Mouse (Mus musculus): ENCODE measurements around the gene Zzz3. TPM values are rescaled to one million over a fixed set of nuclear protein-coding genes. Genes with fewer than 3 reads are reported as not detected.
A peak's percentile ranks its signal among the peaks of the same experiment; 100 is the strongest.

Gene Zzz3
- polyA plus RNA-seq, 1 experiment from 2014 or later = 49.3 TPM

DNA sequence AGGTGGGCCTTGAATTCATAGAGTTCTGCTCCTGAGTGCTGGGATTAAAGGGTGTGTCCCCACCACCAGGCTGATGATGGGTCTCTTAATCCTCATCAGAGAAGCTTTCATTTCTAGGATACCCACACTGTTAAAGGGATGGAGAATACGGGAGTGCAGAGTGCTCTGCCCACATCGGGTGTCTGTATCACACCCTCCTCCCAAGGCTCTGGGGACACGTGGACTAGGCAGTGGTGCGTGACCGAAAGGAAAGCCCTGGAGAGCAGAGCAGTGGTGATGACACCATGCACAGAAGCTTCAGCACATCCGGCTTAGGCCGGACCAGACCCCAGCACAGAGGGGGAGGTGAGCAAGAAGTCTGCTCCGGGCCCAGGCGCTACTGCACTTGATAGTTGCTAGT, 38.5 kb upstream of the Zzz3 start:
- Histone ChIP-seq H3K27me3 (no peaks in the 10 kb centered on the region), H3K4me1 (peaks cover 21% of the 10 kb centered on the region), H3K27ac (no peak overlapping the region), H3K4me3 (no peak overlapping the region), H3K9ac (no peak overlapping the region), H3K36me3 (peaks cover 36% of the 10 kb centered on the region), H3K4me2 (replicated peaks) (no peak overlapping the region), H3K9me3 (no peaks in the 10 kb centered on the region)
- whole genome bisulfite sequencing = 88% methylated on average over 9 of the region's 9 CpGs
- ATAC-seq (ENCODE audit: low FRiP score, low read depth) = no peak

DNA sequence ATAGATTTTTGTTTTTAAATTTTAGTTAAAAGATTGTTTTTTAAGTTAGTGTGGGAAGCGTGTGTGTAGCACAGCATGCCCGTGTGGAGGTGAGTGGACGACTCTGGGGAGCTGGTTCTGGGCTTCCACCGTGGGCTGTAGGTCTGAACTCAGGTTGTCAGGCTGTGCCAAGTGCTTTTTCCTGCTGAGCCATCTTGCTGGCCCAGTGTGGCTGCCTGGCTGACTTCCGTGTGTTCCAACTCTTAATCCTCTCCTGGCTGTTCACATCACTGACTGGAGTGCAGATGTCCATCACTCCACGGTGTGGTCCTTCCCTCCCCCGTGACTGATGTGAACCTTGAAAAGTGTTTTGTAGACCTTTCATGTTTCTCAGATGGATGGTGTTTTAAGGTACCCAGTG, 36.1 kb upstream of the Zzz3 start:
- ATAC-seq (ENCODE audit: low FRiP score, low read depth) = no peak
- Histone ChIP-seq H3K9me3 (no peaks in the 10 kb centered on the region), H3K27me3 (no peaks in the 10 kb centered on the region), H3K27ac (no peak overlapping the region), H3K4me2 (replicated peaks) (no peak overlapping the region), H3K9ac (no peak overlapping the region), H3K4me3 (no peak overlapping the region), H3K36me3 (peaks cover 60% of the 10 kb centered on the region), H3K4me1 (no peaks in the 10 kb centered on the region)
- 82% methylated on average over 7 of the region's 7 CpGs for WGBS

DNA sequence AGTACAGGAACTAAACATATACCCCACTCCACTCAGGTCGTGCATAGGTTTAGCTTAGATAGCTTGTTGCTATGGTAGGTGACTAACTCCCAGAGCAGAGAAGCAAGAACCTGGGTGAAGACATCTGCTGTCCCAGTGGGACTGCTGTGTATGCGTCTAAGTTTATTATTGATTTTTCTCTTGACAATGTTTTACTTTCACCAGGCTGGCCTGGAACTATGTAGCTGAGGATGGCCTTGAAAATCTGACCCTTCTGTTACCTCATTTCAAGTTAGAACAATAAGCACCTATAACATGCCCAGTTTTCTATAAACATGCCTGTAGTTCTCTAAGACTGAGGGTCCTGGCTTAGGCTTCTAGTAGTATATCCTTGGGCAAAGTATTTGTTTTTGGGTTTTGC, 31.1 kb upstream of the Zzz3 start:
- Histone ChIP-seq H3K4me2 (replicated peaks) (no peak overlapping the region), H3K9me3 (no peaks in the 10 kb centered on the region), H3K4me3 (no peak overlapping the region), H3K9ac (no peak overlapping the region), H3K36me3 (peaks cover 93% of the 10 kb centered on the region), H3K4me1 (no peaks in the 10 kb centered on the region), H3K27me3 (no peaks in the 10 kb centered on the region), H3K27ac (no peak overlapping the region)
- no peak for ATAC-seq (ENCODE audit: low FRiP score, low read depth)
- WGBS = 93% methylated on average over 2 of the region's 2 CpGs

DNA sequence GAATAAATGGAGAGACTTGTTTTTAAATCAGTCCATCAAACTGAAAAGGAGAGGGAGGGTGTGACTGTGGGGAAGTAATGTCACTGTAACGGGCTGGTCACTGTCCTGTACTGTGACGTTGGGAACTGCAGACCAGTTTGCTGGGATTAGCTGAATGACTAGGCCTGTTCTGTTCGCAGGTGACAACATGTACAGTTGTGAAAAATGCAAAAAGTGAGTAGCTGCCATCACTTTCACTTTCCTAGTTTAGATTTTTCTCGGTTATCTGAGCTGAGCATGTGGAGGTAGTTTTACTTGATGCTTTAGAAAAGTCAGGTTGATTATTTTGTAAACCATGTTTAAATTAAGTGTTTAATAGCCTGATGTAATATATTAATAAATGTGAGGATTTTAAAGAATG, 19.2 kb upstream of the Zzz3 start:
- no peak overlapping the region for H3K9ac ChIP-seq
- H3K36me3 ChIP-seq = peaks cover 84% of the 10 kb centered on the region
- ATAC-seq (ENCODE audit: low FRiP score, low read depth) = no peak
- no peak overlapping the region for H3K4me2 ChIP-seq (replicated peaks)
- H3K9me3 ChIP-seq = no peaks in the 10 kb centered on the region
- no peak overlapping the region for H3K4me3 ChIP-seq
- no peak overlapping the region for H3K27ac ChIP-seq
- no peaks in the 10 kb centered on the region for H3K27me3 ChIP-seq
- 90% methylated on average over 4 of the region's 4 CpGs for WGBS
- H3K4me1 ChIP-seq = no peaks in the 10 kb centered on the region

DNA sequence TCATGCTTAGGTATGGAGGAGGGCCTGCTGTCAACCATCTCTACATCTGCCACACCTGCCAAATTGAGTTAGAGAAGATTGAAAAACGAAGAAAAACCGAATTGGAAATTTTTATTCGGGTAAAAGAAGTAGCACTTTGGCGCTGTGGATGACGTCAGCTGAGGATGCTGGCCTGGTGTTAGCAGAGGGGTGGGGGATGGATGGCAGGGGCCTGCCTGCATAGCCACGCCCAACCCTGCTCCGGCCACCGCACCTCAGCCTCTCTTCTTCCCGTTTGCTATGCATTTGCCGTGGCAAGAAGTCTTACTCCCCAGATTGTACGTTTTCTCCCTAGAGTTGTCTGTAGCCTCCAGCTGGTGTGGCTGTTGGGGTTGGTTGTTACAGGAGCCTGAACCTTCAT, 11.2 kb upstream of the Zzz3 start:
- H3K4me3 ChIP-seq = no peak overlapping the region

DNA sequence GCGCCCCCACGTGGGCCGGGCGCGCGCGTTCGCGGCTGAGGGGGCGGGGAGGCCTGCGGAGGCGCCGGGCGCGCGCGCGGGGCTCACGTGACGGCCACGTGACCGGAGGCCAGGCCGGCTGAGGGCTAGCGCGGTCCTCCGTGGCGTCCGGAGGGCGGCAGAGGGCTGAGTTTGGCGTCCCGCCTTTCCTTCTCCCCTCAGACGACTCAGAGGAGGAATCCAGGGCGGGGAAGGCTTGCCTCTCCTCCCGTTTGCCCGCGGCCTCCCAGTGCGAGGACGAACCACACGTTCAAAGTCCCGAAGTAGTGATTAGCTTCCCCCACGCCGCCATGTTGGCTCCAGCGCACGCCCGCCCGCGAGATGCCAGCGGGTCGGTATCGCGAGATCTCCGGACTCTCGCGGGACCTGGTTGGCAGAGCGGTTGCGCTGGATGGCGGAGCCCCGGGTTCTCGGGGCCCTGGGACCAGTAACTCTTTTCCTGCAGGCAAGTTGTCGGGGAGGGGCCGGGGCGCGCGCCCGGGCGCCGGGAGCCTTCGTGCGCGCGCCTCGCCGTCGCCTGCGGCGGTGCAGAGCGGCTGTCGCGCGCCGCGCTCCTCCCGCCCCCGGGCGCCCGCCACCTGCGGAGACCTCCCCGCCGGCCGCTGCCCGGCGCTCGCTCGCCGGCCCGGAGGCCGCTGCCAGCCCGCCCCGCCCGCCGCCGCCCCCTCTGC, 1.2 kb downstream of the Zzz3 start:
- Histone ChIP-seq H3K4me1 (peaks cover 26% of the 10 kb centered on the region), H3K9ac (peak overlapping the region; percentile 89), H3K36me3 (peaks cover 14% of the 10 kb centered on the region), H3K4me2 (replicated peaks) (peak overlapping the region; percentile 82), H3K27me3 (no peaks in the 10 kb centered on the region), H3K4me3 (peak overlapping the region; percentile 78), H3K9me3 (no peaks in the 10 kb centered on the region), H3K27ac (peak overlapping the region; percentile 99)
- peak; percentile 88 for ATAC-seq (ENCODE audit: low FRiP score, low read depth)
- under 1% methylated on average over 70 of the region's 102 CpGs for WGBS

More for the DNA sequence above, 11.2 kb upstream of the Zzz3 start:
- Histone ChIP-seq H3K4me2 (replicated peaks) (no peak overlapping the region), H3K9ac (no peak overlapping the region), H3K9me3 (no peaks in the 10 kb centered on the region), H3K27me3 (no peaks in the 10 kb centered on the region), H3K36me3 (peaks cover 74% of the 10 kb centered on the region), H3K27ac (no peak overlapping the region), H3K4me1 (no peaks in the 10 kb centered on the region)
- WGBS = 67% methylated on average over 11 of the region's 11 CpGs
- no peak for ATAC-seq (ENCODE audit: low FRiP score, low read depth)

DNA sequence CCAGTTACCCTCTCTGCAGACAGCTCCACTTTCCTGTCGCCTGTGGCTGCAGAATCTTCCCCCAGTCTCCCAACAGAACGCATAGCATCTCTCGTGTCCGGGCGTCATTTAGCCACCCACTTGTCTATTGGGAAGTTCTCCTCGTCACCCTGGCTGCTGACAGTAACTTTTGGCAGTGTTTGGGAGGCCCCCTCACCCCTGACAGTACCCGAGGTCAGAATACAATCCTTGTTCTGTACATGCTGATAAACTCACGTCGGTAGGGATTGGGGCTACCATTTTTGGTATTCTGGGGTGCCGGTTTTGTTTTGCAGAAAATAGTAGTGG, 1.7 kb downstream of the Zzz3 start:
- peaks cover 32% of the 10 kb centered on the region for H3K4me1 ChIP-seq
- peak overlapping the region; percentile 89 for H3K9ac ChIP-seq
- H3K4me2 ChIP-seq (replicated peaks) = peak overlapping the region; percentile 82
- no peaks in the 10 kb centered on the region for H3K9me3 ChIP-seq
- H3K36me3 ChIP-seq = peaks cover 11% of the 10 kb centered on the region
- peak overlapping the region; percentile 78 for H3K4me3 ChIP-seq
- no peaks in the 10 kb centered on the region for H3K27me3 ChIP-seq
- no peak for ATAC-seq (ENCODE audit: low FRiP score, low read depth)
- WGBS = under 1% methylated on average over 10 of the region's 10 CpGs
- H3K27ac ChIP-seq = peak overlapping the region; percentile 99

DNA sequence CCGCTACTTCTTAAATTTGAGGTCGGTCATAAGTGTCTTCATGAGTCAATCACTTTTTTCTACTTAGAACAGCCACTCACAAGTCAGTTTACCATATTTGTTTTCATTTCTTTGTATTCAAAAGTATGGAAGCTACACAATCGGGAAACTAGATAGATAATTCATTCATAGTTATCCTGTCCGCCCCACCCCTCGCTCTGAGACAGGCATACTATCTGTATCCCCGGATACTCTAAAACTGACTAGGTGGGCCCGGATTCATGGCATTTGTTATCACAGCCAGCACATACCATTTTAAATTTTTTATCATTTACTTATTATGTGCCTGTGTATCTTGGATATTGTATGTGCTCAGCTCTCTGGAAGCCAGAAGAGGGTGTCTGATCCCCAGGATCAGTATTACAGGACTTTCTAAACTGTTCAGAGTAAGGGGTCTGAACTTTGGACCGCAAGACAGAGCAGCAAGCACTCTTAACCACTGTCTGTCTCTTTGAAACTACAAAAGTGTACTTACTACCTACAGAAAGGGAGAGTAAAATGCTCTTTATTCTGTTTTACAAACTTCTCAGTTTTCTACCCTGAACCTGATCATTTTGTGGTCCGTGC, 2.2 kb downstream of the Zzz3 start:
- Histone ChIP-seq H3K4me1 (peaks cover 35% of the 10 kb centered on the region), H3K27me3 (no peaks in the 10 kb centered on the region), H3K9ac (peak overlapping the region; percentile 89), H3K36me3 (peaks cover 7% of the 10 kb centered on the region), H3K4me2 (replicated peaks) (peak overlapping the region; percentile 82), H3K4me3 (peak overlapping the region; percentile 78), H3K9me3 (no peaks in the 10 kb centered on the region), H3K27ac (peak overlapping the region; percentile 99; the same call in 1 of the 2 replicates)
- no peak for ATAC-seq (ENCODE audit: low FRiP score, low read depth)
- 67% methylated on average over 9 of the region's 9 CpGs for WGBS

DNA sequence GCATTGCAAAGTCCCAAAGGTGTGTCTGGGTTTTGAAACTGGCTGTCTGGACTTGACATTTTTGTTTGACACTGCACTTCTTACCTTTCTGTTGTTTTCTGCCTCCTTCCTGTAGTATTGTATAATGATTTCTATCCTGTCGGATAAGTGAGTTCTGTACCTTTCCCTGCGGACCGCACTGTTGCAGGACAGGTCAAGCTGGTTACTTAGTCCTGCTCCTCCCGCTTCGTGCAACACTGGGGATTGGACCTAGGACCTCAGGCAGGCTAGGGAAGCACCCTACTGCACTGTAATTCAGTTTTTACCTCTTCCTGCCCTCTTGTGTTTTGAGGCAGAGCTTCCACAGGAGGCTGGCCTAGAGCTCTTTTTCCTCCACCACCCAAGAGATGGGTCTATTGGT, 5.2 kb downstream of the Zzz3 start:
- H3K4me2 ChIP-seq (replicated peaks) = no peak overlapping the region
- no peak overlapping the region for H3K4me3 ChIP-seq
- no peaks in the 10 kb centered on the region for H3K9me3 ChIP-seq
- no peak for ATAC-seq (ENCODE audit: low FRiP score, low read depth)
- 88% methylated on average over 5 of the region's 5 CpGs for WGBS
- no peaks in the 10 kb centered on the region for H3K27me3 ChIP-seq
- no peak overlapping the region for H3K9ac ChIP-seq
- H3K27ac ChIP-seq = no peak overlapping the region
- no peaks in the 10 kb centered on the region for H3K36me3 ChIP-seq
- peaks cover 38% of the 10 kb centered on the region for H3K4me1 ChIP-seq

DNA sequence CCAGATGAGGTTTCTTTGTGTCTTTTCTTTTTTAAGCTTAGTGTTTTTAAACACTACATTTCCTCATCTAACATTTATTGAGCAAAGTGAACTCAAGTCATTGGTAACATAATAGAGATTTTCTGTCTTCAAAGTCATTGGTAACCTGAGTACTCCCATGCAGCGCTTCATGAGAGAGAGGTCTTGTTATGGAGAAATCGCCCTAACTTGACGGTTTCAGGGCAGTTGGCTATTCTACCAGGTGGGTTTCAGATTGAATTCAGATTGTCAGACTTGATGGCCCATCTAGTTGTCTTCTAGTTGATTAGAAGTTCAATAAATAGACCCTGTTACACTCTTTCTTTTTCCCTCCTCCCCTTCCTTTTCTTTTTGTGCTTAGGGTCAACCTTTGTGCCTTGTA, 5.6 kb downstream of the Zzz3 start:
- H3K4me3 ChIP-seq = no peak overlapping the region
- H3K4me2 ChIP-seq (replicated peaks) = no peak overlapping the region
- H3K9ac ChIP-seq = no peak overlapping the region
- H3K27ac ChIP-seq = no peak overlapping the region
- WGBS = 79% methylated on average over 3 of the region's 3 CpGs
- no peak for ATAC-seq (ENCODE audit: low FRiP score, low read depth)
- no peaks in the 10 kb centered on the region for H3K27me3 ChIP-seq
- H3K4me1 ChIP-seq = peaks cover 43% of the 10 kb centered on the region
- H3K9me3 ChIP-seq = no peaks in the 10 kb centered on the region
- no peaks in the 10 kb centered on the region for H3K36me3 ChIP-seq

DNA sequence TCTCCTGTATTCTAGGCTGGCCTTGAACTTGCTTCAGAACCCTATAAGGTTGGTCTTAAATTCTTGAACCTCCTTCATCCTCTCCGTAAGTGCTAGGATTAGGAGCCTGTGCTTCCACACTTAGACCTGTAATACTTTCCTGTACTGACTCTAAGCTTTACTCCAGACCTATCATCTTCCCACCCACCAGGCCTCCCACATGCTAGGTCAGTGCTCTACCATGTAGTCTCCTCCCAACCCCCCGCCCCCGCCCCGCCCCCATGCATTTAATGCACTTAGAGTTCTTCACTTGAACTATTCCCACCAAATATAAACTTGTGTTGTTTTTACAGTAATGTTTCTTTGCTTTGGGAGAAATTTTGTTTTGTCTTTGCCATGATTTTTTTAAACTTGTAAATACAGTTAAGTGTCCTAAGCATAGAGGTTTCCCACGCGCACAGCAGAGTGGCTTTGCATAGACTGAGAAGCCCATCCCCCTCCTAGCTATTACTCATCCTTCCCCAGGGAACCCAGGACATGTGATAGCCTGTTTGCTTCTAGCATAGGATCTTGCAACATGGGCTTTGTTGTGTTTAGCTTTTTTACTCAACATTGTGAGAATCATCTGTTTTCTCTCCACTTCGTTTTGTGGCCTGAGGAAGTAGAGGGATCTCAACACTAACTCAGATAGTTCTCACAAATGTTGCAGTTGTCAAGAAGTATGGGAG, 6.8 kb downstream of the Zzz3 start:
- H3K4me3 ChIP-seq = no peak overlapping the region
- no peaks in the 10 kb centered on the region for H3K9me3 ChIP-seq
- no peaks in the 10 kb centered on the region for H3K27me3 ChIP-seq
- H3K4me1 ChIP-seq = peaks cover 44% of the 10 kb centered on the region
- no peak overlapping the region for H3K4me2 ChIP-seq (replicated peaks)
- H3K9ac ChIP-seq = no peak overlapping the region
- H3K27ac ChIP-seq = no peak overlapping the region
- WGBS = 81% methylated on average over 7 of the region's 7 CpGs
- no peaks in the 10 kb centered on the region for H3K36me3 ChIP-seq
- ATAC-seq (ENCODE audit: low FRiP score, low read depth) = peak; percentile 70

DNA sequence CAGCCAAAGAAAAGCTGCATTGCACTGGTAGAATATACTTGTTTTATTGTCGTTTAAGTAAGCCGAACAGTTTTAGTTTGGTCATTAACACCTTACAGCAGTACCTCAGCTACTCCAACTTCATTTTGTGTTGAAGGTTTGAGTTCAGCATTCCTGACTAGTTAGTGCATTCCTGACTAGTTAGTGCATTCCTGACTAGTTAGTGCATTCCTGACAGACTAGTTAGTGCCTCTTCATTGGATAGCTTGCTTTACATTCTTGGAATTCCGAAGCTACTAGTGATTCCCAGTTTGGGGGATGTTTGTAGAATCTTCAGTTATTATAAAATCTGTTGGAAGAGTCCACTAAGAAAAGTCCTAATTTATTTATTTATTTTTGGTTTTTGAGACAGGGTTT, 7.4 kb downstream of the Zzz3 start:
- Histone ChIP-seq H3K9me3 (no peaks in the 10 kb centered on the region), H3K36me3 (no peaks in the 10 kb centered on the region), H3K9ac (no peak overlapping the region), H3K4me2 (replicated peaks) (no peak overlapping the region), H3K27ac (no peak overlapping the region), H3K27me3 (no peaks in the 10 kb centered on the region), H3K4me1 (peaks cover 39% of the 10 kb centered on the region), H3K4me3 (no peak overlapping the region)
- 66% methylated on average over 3 of the region's 3 CpGs for WGBS
- no peak for ATAC-seq (ENCODE audit: low FRiP score, low read depth)

Measured in limb, embryonic 13.5 days (tissue).